Mouse (Mus musculus) G1E (cell line): ENCODE data around the gene Pdia5.

Source experiments
- CTCF ChIP-seq: IDR thresholded peaks from 2 replicates; pipeline ENCODE4 v1.5.1; 2012; ENCODE audit warnings: low read depth, low read length, inconsistent platforms, mixed read lengths
- GATA1 ChIP-seq: IDR thresholded peaks from 2 replicates; pipeline ENCODE4 v1.6.1; 2012; ENCODE audit warnings: borderline replicate concordance, low read length, inconsistent platforms, mixed read lengths
- GATA2 ChIP-seq: IDR thresholded peaks from 2 replicates; pipeline ENCODE4 v1.6.1; 2012; ENCODE audit warnings: low read depth, low read length, inconsistent platforms, borderline replicate concordance
- TAL1 ChIP-seq: conservative IDR thresholded peaks from 2 replicates; pipeline ENCODE4 v1.6.1; 2012; ENCODE audit warnings: low read depth, low read length, inconsistent platforms, mixed read lengths

DNA sequence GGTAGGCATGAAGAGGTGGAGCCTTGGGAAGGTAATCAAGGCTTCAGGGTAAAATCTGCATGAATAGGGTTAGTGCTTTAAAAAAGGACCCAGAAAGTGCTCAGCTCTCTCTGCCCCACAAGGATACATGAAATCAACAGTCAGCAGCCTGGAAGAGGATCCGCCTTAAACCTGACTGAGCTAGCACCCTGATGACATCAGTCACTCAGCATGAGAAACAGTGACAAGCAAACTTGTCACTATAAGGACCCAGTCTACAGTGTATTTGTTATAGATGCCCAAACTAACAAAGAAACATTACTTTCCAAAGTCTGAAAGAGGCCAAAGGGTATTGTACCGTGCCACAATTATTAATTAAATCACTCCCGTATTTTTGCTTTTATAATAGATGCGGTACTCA lies 2.9 kb downstream of the Pdia5 start:
- TF ChIP-seq CTCF (no peak), GATA1 (no peak), GATA2 (no peak), TAL1 (no peak)
